Mouse (Mus musculus) right cerebral cortex, postnatal 14 days (tissue): Measurements from ENCODE around the gene Ap1s3.
A peak's percentile ranks its signal among the peaks of the same experiment; 100 is the strongest.

ENCODE experiments used
- DNase-seq: peaks from one replicate; pipeline ENCODE4 v3.0.0; 2022

Ap1s3 gene

DNA sequence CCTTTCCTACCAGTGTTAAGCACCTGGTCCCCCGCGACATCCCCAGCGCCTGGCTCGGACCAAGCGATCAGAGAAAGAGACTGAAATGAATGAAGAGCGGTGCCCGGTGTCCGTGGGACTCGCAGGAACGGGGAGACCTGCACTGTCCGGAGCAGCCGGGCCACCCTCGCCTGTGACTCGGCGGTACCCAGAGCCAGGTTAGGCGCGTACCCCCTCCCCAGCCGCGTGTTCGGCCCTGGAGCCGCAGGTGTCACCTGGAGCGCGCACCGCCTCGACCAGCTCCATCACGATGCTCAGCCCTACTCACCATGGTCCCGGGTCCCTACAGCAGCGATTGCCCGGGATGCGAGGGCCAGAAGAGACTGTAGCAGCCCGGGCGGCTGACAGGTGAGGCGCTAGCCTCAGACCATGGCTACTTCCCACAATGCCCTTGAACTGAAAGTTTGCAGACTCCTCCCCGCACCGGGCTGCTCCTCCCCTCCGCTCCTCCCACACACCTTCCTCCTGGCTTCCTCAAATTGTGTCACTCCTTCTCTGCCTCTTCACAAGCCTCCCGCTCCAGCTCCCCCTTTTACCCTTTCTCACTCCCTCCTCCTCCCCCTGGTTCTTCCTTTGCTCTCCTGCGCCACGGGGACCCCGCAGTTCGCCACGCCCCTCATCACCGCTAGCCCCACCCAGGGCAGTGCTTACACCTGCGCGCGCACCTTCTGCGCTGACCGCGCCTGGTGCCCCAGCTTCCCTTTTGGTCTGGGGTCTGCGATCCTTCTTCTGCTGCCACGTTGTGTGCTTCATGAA lies at the start of gene Ap1s3:
TSS of gene Ap1s3 (minus strand) at position 430 of the 795 bp plus-strand sequence.
- DNase-seq = peak; percentile 28

DNA sequence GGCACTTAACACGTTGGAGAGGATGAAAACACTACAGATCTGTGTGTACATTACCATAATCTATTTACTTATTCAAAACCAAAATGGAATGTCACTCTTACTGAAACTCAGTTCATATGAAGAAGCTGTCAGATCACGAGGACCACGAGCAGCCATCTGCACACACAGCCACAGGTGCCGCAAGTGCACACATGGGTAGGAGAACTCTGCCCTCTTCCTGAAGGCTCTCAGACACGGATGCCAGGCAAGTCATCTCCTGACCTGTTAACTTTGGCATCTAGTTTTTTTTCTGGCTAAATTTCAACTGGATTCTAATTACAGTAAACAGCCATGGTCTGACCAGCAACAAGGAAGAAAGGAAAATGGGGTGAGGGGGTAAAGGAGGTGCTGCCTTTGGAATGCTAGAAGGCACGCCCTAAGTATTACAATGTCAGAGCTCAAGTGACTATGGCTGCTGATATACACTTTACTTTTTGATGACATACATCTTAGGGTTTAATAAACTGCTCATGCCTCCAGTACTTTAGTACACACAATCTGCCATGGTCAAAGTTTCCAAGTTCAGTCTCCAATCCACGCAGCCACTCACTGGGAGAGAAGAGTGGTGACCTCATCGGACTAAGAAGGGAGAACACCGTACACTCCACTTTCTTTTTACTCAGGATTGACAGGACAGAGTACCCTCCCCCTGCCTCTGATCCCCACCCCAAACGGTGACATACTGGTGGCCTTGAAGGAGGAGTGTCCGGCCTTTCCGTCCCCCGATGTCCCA lies 42.6 kb upstream of the Ap1s3 start:
- DNase-seq = no peak

DNA sequence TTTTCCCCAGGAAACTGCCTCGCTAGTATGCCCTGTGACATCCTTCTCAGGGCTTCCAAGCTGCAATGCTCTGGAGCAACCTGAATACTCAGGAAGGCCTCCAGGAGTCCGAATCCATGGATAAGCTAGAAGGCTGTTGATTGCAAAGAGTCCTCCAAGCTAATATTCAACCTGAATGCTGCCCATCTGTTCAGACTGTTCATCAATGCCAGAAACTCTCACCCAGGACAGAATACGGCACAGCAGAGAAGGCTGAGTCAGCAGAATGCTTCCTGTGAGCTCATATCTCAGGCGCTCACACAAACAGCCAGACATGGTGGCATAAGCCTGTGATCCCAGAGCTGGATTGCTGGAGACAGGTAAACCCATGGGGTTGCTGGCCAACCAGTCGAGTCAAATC lies 41.3 kb upstream of the Ap1s3 start:
- no peak for DNase-seq

DNA sequence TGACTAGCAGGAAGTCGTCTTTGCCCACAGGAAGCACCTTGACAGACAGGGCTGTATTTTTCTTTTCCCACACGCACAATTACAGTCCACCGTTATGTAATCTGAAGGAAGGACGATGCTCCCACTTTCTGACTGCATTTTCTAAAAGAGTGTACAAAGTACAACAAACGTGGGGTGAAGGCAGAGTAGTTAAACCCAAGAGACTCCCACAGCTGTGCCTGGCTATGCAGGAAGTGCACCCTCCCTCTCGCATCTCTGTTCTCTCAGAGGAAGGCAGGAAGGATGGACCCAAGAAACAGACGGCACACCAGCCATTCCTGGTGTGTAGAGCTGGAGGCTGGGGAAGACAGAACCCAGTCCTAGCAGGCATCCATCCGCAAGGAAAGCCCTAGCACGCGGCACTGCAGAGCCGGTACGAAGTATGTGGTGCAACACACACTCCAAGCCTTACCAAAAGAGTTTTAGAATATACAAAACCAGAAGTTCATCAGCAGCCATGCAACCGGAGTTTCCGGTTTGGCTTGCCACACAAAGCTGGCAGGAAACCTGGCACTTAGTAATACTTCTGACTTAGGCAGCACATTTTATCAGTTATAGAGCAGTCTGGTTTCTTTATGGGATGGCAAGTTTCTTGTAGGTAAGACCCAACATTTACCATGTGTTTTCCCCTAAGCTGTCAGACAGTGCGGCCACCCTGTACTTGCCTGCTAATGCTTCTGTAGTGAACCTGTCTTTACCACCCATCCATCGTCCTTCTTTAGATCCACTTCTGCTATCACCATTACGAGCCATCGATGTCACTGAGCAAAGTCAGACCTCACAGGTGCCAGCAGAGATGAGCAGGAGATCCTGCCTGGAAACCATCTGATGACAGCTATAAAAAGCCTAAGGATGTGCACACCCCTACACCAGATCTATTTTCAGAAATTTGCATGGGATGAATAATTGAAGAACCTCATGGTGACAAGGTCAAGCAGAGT lies 39.7 kb upstream of the Ap1s3 start:
- no peak for DNase-seq

DNA sequence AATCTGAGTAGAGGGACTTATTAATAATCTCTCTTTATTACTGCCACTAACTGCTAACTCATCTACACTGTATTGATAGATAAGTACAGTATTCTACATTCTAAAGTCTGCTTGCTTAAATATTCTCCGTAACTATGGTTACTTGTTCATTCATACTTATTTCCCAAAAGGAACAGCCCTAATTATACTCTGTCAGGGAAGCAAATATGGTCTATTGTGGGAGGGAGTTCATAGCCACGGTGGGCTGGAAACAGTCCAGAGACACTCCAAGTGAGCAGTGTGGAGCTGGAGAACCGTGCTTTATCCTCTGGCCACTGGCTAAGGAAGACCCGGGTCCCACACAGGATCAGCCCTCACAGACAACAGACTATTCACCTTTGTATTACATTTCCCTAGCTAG lies 38.9 kb upstream of the Ap1s3 start:
- no peak for DNase-seq

DNA sequence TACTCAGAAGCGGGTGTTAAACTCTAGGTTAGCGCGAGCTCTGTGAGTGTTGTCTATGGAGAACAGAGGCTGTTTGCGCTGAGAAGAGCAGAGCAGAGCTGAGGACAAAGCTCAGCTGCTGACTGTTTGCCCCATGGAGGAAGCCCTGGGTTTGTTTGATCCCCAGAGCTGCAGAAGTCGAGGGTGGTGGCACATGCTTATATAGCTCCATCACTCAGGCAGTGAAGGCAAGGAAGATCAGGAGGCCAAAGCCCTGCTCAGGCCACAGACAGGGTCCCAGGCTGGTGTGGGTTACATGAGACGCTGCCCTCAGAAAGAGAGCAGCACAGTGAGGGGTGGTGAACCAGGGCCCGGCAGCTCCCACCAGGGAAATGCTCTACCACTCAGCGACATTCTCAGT lies 38.4 kb upstream of the Ap1s3 start:
- no peak for DNase-seq

DNA sequence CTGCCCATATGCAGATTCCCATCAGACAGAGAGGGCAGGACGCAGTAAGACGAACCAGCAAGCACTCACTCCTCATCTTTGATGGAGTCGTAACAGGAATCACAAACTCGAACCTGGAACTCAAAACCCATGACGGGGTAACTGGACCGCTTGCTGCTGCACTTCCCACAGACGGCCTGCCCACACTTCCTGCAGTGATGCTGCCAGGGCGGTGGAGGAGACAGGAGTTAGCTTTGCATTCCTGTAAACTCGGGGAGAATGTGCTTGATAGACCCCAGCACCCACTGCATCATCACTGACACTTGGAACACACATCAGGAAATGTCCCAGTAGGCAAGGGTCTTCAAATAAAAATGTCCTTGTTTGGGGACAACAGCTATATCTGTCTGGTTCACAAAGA lies 35.6 kb upstream of the Ap1s3 start:
- DNase-seq = no peak

DNA sequence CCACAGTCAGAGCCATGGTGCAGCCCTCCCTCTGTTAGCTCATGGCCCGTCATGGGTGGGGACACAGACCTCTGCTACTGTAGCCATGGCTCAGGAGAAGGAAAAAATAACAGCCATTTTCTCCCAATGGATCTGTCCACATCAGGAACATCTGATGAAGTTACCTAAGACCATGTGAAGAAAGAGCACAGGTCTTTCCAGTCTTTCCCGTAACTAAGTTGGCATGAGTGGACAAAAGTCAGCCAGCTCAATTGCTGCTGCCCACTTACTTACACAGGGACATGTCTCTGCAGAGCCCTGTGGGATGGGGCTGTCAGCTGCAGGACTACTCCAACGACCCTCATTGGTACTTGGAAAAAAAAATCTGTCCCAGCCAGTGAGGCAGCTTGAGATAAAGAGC lies 34.9 kb upstream of the Ap1s3 start:
- no peak for DNase-seq

DNA sequence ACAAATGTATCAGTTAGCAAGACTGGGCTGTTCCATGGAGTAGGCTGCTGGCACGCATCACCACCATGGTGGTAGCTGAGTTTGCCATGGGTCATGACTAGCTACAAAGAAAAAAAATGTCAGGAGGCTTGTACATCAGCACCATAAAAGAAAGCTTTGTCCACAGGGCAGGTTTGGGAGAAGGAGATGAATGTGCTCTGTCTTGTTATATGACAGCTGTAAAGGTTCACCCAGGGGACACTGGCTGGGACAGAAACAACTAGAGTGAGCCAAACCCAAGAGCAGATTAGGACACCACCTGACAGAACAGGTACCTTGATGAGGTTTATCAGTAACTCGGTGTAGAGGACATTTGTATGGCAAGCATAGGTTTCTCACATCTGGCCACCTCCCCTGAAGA lies 32.9 kb upstream of the Ap1s3 start:
- no peak for DNase-seq

DNA sequence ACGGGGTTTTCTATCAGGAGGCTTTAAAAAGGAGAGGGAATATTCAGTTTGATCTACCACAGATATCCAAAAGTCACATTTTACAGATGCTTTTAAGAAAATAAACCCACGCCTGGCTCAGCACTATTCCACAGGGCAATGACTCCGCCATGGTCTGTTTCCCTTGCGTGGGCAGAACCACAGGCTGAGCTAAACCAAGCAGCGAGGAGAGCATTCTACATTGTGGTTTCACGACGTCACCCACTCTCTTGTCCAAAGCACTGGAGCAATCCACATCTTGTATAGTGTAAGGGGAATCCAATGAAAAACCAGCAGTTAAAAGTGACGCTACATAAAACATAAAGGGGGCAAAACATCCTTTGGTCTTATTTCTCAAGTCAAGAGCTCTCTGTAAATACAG lies 31.7 kb upstream of the Ap1s3 start:
- no peak for DNase-seq

DNA sequence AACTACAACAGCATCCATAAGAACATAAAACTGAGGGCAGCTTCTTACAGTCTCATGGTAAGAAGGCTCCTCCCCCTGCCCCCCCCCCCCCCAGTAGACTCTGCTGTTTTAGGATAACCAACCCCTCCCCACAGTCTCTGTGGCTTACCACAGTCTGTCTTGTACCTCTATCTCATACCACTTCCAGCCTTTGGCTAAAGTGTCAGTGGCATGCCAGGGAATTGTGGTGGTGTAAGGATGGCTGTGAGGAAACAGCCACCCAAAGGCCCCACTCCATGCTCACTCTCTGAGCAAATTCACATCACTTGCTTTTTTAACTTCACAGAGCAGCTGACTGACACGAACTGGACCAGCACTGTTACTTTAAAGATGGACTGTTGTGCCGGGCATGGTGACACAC lies 26.7 kb upstream of the Ap1s3 start:
- no peak for DNase-seq

DNA sequence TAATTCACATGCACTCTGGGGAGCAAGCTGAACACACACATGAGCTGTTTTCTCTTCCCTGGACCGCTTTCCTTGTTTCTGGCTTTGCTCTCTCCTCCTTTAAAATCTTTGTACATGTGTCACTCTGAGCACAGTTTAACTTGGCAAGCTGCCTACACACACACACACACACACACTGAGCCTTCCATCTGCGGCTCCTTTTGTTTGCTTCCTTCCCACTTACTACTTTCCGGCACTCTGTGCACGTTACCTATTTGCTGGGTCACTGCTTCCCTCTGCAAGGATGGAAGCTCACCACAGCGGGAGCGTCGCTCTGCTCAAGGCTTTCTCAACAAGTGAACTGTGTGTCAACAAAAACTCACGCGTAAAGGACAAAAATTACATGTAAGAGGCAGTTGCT lies 25.6 kb upstream of the Ap1s3 start:
- peak; percentile 33 for DNase-seq

DNA sequence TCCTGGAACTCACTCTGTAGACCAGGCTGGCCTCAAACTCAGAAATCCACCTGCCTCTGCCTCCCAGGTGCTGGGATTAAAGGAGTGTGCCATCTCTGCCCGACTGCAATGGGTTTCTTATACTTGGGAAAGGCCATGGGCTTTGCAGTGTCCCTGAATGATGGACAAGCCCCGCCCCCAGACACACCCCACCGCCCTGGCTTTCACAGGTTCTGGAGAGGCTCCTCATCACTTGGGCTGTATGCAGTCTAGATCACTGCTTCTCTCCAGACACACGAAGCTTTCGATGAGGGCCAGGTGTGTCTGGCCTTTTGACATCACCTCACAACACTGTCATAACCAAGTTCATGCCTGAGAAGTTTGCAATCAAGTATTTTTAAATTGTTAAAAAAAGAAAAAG lies 25.2 kb upstream of the Ap1s3 start:
- DNase-seq = no peak

DNA sequence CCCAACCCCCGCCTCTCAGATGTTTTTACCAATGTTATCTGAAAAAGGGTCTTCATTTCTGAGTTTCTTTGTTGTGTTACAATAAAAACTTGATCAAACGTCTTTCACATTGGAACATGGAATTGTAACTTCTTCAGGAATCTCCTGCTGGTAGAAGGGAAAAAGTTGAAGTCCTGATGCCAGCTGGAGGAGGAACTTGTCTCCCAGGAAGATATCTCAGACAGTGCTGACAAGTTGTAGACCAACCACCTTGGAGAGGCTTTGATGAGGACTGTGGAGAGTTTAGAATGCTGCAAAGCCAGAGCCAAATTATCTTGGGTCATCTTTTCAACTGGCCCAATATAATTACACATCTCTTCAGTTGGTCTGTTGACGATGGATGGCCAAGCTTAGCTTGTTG lies 20.7 kb upstream of the Ap1s3 start:
- no peak for DNase-seq

DNA sequence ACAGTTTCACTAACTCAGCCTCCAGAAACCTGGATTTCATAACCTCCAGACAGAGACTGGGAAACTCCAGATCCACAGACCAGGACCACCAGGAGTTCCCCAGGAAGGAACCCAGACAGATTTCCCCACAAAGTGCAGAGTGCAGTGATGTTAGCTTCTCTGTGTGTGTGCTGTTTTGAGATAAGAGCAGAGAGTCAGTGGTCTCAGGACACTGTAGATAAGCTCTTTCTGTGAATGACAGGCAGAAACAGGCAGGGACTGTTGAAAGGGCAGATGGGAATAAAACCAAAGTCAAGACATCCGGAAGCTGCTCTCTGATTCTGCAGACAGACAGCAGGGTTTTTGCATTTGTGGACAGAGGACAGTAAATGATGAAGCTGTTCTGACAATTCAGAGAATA lies 15.5 kb upstream of the Ap1s3 start:
- no peak for DNase-seq

DNA sequence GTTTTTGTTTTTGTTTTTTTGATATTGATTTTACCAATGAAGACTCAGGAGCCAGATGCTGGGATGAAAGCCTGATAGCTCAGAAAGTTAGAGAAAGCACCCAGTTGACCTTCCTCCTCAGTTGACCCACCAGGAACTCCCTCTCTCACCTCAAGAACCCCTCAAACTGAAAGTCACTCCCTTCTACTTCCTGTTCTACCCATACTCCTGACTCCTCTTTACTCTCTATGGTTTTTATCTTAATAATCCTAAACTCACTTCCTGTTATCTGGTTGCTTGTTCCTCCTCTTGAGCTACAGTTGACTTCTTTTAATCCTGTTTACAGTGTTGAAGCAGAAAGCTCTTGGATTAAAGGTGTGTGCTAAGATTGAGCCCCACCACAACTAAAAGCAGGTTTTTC lies 12.3 kb upstream of the Ap1s3 start:
- no peak for DNase-seq

DNA sequence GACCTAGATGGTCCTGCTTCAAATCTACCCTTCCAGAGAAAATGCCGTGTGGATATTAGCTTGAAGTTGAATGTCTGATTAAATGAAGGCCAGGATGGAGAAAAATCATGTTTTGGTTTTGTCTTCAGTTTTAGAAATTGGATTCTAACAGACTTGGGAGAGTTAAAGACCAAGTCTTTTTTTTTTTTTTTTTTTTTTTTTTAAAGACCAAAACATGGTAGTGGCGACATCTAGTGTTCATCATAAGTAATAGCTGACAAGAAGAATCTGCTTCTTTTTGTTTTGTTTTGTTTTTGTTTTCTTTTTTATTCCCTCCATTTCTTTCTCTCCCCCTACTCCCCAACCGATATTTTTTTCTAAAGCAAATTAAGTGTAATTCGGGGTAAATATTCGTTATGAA lies 11.2 kb upstream of the Ap1s3 start:
- DNase-seq = no peak

DNA sequence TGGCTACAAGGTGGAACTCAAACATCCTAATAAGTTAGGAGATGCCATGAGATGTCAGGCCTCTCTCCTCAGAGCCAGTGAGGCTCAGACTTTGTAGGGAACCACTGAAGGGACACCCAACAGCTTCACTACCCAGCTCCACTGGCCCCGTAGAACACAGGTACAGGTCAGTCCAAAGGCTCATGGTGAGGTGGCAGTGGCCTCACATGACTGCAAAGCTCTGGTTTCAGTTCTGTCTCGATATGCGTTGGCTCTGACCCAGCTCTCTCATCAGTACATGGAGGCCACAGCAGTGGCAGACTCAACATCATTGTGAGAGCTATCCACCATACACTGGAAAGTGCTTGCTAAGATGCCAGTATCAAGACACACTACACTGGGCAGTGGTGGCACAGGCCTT lies 9.0 kb upstream of the Ap1s3 start:
- DNase-seq = no peak

DNA sequence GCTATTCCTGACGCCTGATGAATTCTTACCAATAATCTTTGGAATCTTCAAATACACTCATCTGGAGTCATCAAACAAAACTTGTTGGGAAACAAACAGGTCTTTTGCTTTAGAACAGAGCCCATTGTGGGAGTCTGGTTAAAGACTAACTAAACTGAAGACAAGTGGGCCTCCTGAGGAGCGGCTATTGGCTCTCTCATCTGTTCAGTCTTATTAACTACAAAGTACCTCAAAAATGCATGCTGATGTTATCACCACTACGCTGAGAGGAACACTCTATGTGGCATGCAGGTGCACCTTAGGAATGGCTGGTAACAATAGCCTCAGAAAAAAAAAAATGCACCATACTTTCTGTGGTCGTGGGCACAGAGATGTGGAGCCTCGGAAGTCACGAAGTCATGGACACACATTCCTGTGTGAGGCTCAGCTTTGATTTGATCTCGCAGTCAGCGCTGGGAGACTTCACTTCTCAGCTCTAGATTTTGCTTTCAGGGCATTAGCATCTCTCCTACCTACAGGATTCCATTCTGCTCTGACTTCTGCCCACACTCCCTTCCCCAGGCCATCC lies 6.4 kb upstream of the Ap1s3 start:
- no peak for DNase-seq

DNA sequence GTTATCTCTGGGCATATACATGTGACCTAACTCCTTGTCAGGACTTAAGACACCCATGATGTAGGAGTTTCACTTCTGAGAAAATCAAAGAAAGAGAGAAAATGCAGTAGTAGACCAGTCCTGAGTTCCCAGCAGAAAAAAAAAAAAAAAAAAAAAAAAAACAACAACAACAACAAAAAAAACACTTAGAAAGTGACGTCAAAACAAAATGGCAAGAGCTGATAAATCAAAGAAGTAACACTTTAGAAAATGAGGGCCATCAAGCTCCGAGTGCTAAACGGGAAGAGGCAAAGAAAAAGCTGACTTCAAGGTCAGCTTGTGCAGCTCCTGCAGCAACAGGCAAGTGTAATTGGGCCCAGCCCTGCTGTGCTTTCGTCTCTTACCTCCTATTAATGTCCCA lies 3.9 kb upstream of the Ap1s3 start:
- no peak for DNase-seq

DNA sequence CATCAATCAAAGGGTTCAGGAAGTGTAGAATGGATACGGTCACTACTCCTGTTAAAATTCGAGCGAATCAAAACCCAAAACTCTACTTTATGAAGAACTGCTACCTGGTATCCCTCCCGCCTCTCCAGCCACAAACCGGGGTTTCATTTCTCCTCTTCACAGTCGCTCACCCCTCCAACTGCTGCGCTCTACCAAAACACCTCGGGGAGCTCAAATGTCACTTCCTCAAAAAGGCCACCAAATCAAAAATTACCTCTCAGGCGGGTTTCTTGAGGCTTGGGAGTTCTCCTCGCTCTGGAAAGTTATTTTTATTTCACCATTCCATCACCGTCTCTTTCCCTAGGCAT lies 603 bp downstream of the Ap1s3 start:
- no peak for DNase-seq

DNA sequence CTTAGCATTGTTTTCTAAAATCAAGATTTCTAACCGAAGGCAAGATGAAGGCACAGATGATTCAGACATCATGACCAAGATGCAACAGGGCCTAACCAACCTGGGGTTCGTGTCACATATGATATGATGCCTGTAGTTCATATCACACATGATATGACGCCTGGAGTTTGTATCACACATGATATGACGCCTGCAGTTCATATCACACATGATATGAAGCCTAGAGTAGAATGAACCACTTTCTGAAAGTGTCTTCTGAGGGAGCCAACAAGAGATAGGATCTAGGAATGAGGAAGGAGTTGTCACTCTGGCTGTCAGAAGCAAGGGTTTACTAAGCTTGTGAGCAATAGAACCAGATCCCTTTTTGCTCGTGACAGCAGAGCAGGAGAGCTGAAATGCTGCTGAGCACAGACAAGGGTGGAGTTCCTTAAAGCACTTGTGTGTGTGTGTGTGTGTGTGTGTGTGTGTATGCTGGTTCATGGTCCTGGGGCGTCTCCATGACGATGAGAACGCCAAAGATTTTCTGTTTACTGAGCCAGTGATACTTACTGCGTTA lies 2.3 kb downstream of the Ap1s3 start:
- no peak for DNase-seq

DNA sequence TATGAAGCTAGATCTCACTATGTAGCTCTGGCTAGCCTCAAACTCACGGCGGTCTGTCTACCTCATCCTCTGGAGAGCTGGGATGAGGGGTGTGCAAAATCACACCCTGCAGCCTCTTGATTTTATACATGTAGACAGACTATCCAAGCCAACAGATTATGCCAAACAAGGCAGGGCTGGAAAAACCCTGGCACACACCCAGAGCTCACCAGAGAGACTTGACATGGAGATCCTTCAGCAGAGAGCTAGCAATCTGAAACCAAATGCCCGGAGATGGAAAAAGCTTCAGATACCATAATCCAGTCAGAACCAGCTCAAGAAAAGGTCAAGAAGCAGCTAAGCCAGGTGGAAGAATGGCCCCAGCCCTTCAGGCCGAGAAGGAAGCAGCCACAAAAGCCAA lies 6.9 kb downstream of the Ap1s3 start:
- no peak for DNase-seq
